9 mouse cellular contexts compared by ENCODE assay signal in genomic region chr1:86447596-86448171, GRCm38 (mm10). TPM values are rescaled to one million over a fixed set of nuclear protein-coding genes. Genes with fewer than 3 reads are reported as not detected.
A peak's percentile ranks its signal among the peaks of the same experiment; 100 is the strongest.
DNase-seq lines count a peak whose midpoint lies in the region; ATAC-seq and TF ChIP-seq lines count a peak whose summit lies in the region.
"Had no signal": no experiment of that assay in that cellular context is flagged by ENCODE, and none has a peak within 500 bp of the region (broad histone marks: within the 10 kb centered on the region; RNA-seq: fewer than 3 reads in every experiment).

No protein-coding gene starts in this region.

- WGBS in forebrain, embryonic 13.5 days = 48% methylated on average over 13 of the region's 13 CpGs
- WGBS in hindbrain, postnatal 0 days = 27% methylated on average over 13 of the region's 13 CpGs
- 20% methylated on average over 13 of the region's 13 CpGs for WGBS in lung, embryonic 14.5 days

- H3K36me3 ChIP-seq in forebrain, embryonic 13.5 days (ENCODE audit: poor library complexity, severe bottlenecking) = no peaks in the 10 kb centered on the region
- no peaks in the 10 kb centered on the region for H3K36me3 ChIP-seq in hindbrain, postnatal 0 days (ENCODE audit: insufficient read depth, low read length)
- no peaks in the 10 kb centered on the region for H3K36me3 ChIP-seq in lung, embryonic 14.5 days (ENCODE audit: insufficient read depth)

- TF ChIP-seq CTCF in left cerebral cortex, adult 2 months (IDR thresholded peaks at IDR 0.05) = no peak
- TF ChIP-seq CTCF in hindbrain, postnatal 0 days (IDR thresholded peaks at IDR 0.05; ENCODE audit: low read depth) = no peak
- no peak for TF ChIP-seq CTCF in lung, embryonic 14.5 days (IDR thresholded peaks at IDR 0.05; ENCODE audit: low read depth)

- peaks cover 26% of the 10 kb centered on the region for H3K4me1 ChIP-seq in forebrain, embryonic 13.5 days
- peaks cover 7% of the 10 kb centered on the region for H3K4me1 ChIP-seq in hindbrain, postnatal 0 days (ENCODE audit: insufficient read depth, low read length)
- H3K4me1 ChIP-seq in lung, embryonic 14.5 days (ENCODE audit: insufficient read depth) = peaks cover 27% of the 10 kb centered on the region

- H3K27me3 ChIP-seq in forebrain, embryonic 13.5 days = no peaks in the 10 kb centered on the region
- H3K27me3 ChIP-seq in hindbrain, postnatal 0 days (ENCODE audit: insufficient read depth, low read length) = no peaks in the 10 kb centered on the region
- H3K27me3 ChIP-seq in lung, embryonic 14.5 days (ENCODE audit: insufficient read depth, low read length) = no peaks in the 10 kb centered on the region

- no peak overlapping the region for H3K4me2 ChIP-seq in forebrain, embryonic 13.5 days
- H3K4me2 ChIP-seq in hindbrain, postnatal 0 days (ENCODE audit: low read depth, low read length) = no peak overlapping the region
- H3K4me2 ChIP-seq in lung, embryonic 14.5 days = peak overlapping the region; percentile 44

- ATAC-seq in forebrain, embryonic 13.5 days = peak; percentile 22; the same call in 1 of the 2 replicates
- ATAC-seq in hindbrain, postnatal 0 days = no peak
- peak; percentile 73 for ATAC-seq in lung, embryonic 14.5 days (ENCODE audit: insufficient read depth)

- DNase-seq in left cerebral cortex, adult 2 months (ENCODE audit: extremely low spot score in 1 of 2, low spot score in 2 of 2) = peak in 1 of 2 experiments; percentile 8
- DNase-seq in left cerebral cortex, adult 9 months (ENCODE audit: low spot score in 2 of 2) = no peak
- peak; percentile 46 for DNase-seq in hindbrain, postnatal 0 days (ENCODE audit: low spot score)
- peak; percentile 92 for DNase-seq in lung, embryonic 14.5 days
- DNase-seq in Muller cell, postnatal 12 days (ENCODE audit: inconsistent ontology term) = no peak
- DNase-seq in yolk sac, embryonic 10.5 days (ENCODE audit: low spot score) = no peak
- no peak for DNase-seq in thymus, adult 18-20 months

- no peak overlapping the region for H3K4me3 ChIP-seq in left cerebral cortex, adult 2 months
- H3K4me3 ChIP-seq in forebrain, embryonic 13.5 days = no peak overlapping the region
- no peak overlapping the region for H3K4me3 ChIP-seq in hindbrain, postnatal 0 days (ENCODE audit: low read length)
- no peak overlapping the region for H3K4me3 ChIP-seq in lung, embryonic 14.5 days (ENCODE audit: low read depth, low read length)

- no peaks in the 10 kb centered on the region for H3K9me3 ChIP-seq in forebrain, embryonic 13.5 days (replicated peaks)
- H3K9me3 ChIP-seq in hindbrain, postnatal 0 days (ENCODE audit: low read length) = no peaks in the 10 kb centered on the region
- no peaks in the 10 kb centered on the region for H3K9me3 ChIP-seq in lung, embryonic 14.5 days (ENCODE audit: low read depth, low read length)

- 0 out of 2 replicates have a peak overlapping the region, but pooled peaks have one; percentile 18 for H3K9ac ChIP-seq in forebrain, embryonic 13.5 days
- H3K9ac ChIP-seq in hindbrain, postnatal 0 days (replicated peaks; ENCODE audit: low read length) = no peak overlapping the region
- peak overlapping the region; percentile 36; the same call in 1 of the 2 replicates for H3K9ac ChIP-seq in lung, embryonic 14.5 days

- intact Hi-C loops in left cerebral cortex, adult 2 months (cut with DNase I) = no loop called here

- peak overlapping the region; percentile 57 for H3K27ac ChIP-seq in left cerebral cortex, adult 2 months
- H3K27ac ChIP-seq in forebrain, embryonic 13.5 days = 0 out of 2 replicates have a peak overlapping the region, but pooled peaks have one; percentile 48
- H3K27ac ChIP-seq in hindbrain, postnatal 0 days = peak overlapping the region; percentile 57
- peak overlapping the region; percentile 95 for H3K27ac ChIP-seq in lung, embryonic 14.5 days (ENCODE audit: low read depth)

RNA-seq across cellular contexts. Expression of gene Tex44, which starts 21.6 kb away (rescaled TPM):
- total RNA-seq in left cerebral cortex, adult 2 months (2021) = not detected
- not detected in 2 replicates for polyA plus RNA-seq in forebrain, embryonic 13.5 days (2015; fragmentation: Nextera tagmentation; extraction: Ambion mirVana)
- total RNA-seq in hindbrain, postnatal 0 days (2014; rRNA removed) = not detected in 2 replicates
- polyA plus RNA-seq in hindbrain, postnatal 0 days (2015; fragmentation: Nextera tagmentation; extraction: Ambion mirVana) = not detected in 2 replicates
- polyA plus RNA-seq in lung, embryonic 14.5 days (2014; fragmentation: Nextera tagmentation; extraction: Ambion mirVana) = not detected in 2 replicates
- total RNA-seq: left cerebral cortex, postnatal 10 days had no signal

RNA-seq across cellular contexts. Expression of gene Nmur1, which starts 21.7 kb away (rescaled TPM):
- total RNA-seq in left cerebral cortex, adult 2 months (2021) = not detected
- 0.14 TPM in 1 of 2 replicates, not detected in the other for polyA plus RNA-seq in forebrain, embryonic 13.5 days (2015; fragmentation: Nextera tagmentation; extraction: Ambion mirVana)
- 0.16 TPM in 1 of 2 replicates, not detected in the other for total RNA-seq in hindbrain, postnatal 0 days (2014; rRNA removed)
- polyA plus RNA-seq in hindbrain, postnatal 0 days (2015; fragmentation: Nextera tagmentation; extraction: Ambion mirVana) = 0.16 and 0.24 TPM in 2 replicates
- not detected in 2 replicates for polyA plus RNA-seq in lung, embryonic 14.5 days (2014; fragmentation: Nextera tagmentation; extraction: Ambion mirVana)

Comparison
In these comparisons a context has a peak if more than half of its experiments do, and no peak if none do; other contexts are left out.
1. DNase-seq: peak in hindbrain, postnatal 0 days (single experiment) and lung, embryonic 14.5 days (single experiment); none in left cerebral cortex, adult 9 months (0 of 2), Muller cell, postnatal 12 days (single experiment), yolk sac, embryonic 10.5 days (single experiment) and thymus, adult 18-20 months (0 of 2).
2. Peak in every context shown above with its lines, with median percentiles within 50 percentile points of each other: H3K27ac ChIP-seq.